Mouse (Mus musculus): ENCODE data around the gene Crocc2. TPM values are rescaled to one million over a fixed set of nuclear protein-coding genes. Genes with fewer than 3 reads are reported as not detected.

Crocc2 gene
- 0.05 TPM for polyA plus RNA-seq (2017; shearing (Covaris generic))

DNA sequence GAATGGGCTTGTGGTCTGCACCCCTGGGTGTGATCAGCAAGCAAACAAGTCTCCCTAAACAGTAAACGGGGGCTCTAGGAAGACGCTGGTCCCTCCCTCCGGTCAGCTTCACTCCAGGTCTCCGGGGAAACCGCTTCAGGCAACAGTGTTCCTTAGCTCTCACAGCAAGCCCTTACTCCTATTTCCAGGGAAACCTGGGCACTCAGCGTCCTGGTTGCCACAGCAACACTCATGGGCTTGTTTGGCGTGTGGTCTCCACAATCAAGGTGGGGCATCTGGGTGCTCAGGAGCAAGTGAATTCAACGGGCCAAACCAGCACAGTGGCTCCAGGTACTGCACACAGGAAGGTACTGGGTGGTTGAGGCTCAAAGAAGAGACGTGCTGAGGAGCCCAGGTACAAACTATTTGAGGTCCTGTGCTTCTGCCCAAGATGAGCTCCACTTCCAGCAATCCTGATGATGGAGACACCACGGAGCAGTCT lies at the start of gene Crocc2:
Crocc2 (plus strand) TSS at position 431 of the 481 bp plus-strand sequence.

DNA sequence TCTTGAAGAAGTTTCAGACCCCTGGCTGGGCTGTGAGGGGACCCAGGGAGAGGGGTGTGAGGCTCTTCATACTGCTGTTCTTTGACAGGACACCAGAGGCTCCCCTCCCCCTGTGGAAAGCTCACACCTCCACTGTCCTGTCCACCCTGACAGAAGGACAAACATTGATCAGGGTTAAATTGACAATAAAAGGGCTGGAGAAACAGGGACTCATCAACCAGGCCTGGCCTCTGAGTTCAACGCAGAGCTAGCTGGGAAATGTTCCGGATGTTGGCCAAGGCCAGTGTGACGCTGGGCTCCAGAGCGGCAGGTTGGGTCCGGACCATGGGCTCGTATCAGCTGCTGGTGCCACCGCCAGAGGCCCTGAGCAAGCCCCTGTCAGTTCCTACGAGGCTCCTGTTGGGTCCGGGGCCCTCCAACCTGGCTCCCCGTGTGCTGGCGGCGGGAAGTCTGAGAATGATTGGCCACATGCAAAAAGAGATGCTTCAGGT lies 33.4 kb upstream of the Crocc2 start, which contains the start of gene Agxt:
Agxt (plus strand) TSS at position 205 of the 491 bp plus-strand sequence.

DNA sequence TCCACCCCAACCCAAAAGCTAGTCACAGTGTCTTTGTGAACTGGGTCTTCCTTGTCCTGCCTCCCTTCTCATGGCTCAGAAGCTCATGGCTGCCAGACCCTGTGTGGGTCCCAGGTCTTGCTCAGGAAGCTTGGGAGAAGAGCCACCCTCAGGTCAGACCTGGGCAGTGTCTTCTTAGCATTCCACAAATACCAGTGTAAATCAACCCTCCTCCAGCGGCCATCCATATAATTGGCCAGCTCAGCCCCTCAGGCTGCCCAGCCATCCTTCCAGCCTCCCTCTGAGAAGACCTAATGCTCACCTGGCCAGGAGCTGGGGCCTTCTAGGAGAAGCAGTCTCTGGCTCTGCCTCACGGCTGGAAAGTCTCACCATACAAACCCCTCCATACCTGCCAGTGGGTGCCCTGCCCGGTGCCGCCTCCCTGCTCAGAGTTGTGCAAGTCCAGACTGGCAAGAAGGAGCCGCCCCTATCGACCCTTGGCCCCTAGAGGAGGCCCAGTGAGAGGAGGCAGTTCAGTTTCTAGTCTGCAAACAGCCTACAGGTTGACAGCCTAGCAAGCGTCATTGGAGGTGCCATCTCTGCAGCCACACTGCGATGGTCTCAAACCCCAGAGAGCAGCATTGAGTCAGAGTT lies 7.9 kb upstream of the Crocc2 start, which contains the start of gene 2310007B03Rik:
2310007B03Rik (minus strand) TSS at position 448 of the 633 bp plus-strand sequence.

DNA sequence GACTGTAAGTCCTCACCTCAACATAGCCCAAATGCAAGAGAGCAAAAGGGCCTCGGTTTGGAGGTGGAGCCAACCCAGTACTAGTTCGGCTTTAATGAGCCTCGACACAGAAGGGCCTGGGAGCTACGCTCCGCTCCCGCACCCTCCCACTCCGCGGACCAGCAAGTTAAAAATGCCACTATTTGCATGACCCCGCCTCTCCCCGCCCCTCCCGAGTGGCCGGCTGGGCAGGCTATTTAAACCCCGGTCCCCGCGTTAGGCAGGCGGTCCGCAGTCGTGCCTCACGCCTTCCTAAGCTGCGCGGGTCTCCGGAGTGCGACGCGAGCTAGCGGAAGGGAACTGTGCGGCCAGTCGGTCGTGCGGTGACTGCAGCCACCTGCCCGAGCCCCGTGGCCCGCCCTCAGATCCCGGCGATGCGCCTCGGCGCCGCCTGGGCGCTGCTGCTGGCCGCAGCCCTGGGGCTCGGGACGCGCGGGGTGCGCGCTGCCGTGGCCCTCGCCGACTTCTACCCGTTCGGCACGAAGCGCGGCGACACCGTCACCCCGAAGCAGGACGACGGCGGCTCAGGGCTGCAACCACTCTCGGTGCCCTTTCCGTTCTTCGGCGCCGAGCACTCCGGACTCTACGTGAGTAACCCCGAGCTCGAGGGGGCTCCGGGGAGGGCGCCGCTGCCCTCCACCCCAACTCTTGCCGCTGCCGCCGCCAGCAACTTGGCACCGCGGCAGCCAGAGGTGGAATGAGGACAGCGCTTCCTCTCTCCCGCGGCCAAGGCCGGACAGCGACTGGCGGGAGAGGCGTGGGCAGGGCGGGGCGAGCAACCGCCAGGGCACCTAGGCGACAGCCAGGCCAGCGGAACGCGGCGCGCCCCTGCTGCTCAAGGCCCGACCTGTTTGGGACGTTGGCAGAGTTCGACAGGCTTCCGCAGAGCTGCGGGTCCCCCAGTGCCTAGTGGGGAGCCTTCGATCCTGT lies 67.3 kb downstream of the Crocc2 start, which contains the start of gene Sned1:
Sned1 (plus strand) TSS at position 266 of the 969 bp plus-strand sequence.

Other genes starting within 250 kb of the Crocc2 start
- 7.4 TPM for gene Capn10, start 234.3 kb upstream of the Crocc2 start, polyA plus RNA-seq (2017; shearing (Covaris generic))
- gene Gpr35, start 217.9 kb upstream of the Crocc2 start, polyA plus RNA-seq (2017; shearing (Covaris generic)), result 0.57 TPM
- gene Aqp12, start 162.4 kb upstream of the Crocc2 start, polyA plus RNA-seq (2017; shearing (Covaris generic)), result not detected
- not detected for gene Kif1a, start 66.8 kb upstream of the Crocc2 start, polyA plus RNA-seq (2017; shearing (Covaris generic))
- gene Agxt, start 33.5 kb upstream of the Crocc2 start, polyA plus RNA-seq (2017; shearing (Covaris generic)), result not detected
- not detected for gene 2310007B03Rik, start 7.8 kb upstream of the Crocc2 start, polyA plus RNA-seq (2017; shearing (Covaris generic))
- not detected for gene Sned1, start 67.1 kb downstream of the Crocc2 start, polyA plus RNA-seq (2017; shearing (Covaris generic))
- gene Mterf4, start 137.2 kb downstream of the Crocc2 start, polyA plus RNA-seq (2017; shearing (Covaris generic)), result 4.8 TPM
- 39.8 TPM for gene Ppp1r7, start 174.1 kb downstream of the Crocc2 start, polyA plus RNA-seq (2017; shearing (Covaris generic))
- gene Pask, start 174.8 kb downstream of the Crocc2 start, polyA plus RNA-seq (2017; shearing (Covaris generic)), result 0.56 TPM
- gene Ano7, start 205.2 kb downstream of the Crocc2 start, polyA plus RNA-seq (2017; shearing (Covaris generic)), result not detected